Mouse (Mus musculus) retina, adult 2 months (tissue): ENCODE data around the gene Slc6a11.

Experiments
- DNase-seq: peaks from one replicate; pipeline ENCODE4 v3.0.0-alpha.2; 2012; ENCODE audit warnings: low read depth, low spot score

Slc6a11 gene

DNA sequence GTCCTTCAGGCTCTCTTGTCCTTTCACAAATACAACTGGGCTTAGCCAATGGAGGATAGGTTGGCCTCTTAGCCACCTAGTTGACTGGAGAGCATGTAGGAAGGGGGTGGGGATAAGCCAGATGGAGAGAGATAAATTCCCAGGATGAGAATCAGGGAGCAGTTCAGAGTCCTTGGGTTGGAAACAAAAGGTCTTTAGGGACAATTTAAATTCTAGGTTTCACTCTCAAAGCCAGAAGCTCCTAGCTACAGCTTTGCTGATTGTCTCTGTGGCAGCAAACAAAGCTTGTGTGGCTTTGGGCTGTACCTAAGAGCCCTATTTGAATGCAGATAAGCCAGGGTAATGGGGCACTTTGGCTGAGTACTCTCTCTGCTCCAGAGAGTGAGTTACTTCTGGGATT, 135.2 kb downstream of the Slc6a11 start:
- DNase-seq, result no peak

DNA sequence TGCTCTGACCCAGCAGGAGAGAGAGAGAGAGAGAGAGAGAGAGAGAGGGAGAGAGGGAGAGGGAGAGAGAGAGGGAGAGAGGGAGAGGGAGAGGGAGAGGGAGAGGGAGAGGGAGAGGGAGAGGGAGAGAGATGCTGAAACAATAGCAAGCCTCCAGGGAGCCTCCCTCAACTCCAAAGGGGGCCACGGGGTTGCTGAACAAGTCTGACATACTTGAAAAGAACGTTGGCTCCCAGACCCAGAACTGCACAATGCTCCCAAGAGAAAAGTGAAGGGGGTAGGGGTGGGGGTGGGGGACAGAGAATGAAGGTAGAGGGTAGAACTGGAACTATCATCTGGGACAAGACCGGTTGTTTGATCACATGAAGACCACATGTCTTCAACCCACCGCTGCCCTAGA, 136.9 kb downstream of the Slc6a11 start:
- DNase-seq, result no peak

DNA sequence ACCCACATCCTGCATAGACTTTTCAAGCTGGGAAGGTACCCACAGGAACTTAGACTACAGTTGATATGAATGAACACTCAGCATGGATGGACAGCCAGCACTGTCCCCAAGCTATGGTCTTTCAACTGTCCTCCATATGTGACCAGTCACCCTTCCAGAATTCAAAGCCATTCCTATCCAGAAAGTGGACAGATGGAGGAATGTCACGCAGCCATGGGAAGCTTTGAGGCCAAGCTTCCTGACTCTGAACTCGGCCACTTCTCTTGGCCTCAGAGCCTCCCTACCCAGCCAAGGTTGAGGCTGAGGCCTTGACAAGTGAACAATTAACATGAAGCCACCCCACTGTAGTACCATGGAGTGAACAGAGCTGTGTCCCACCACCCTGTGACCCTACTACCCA, 138.5 kb downstream of the Slc6a11 start:
- DNase-seq, result no peak

DNA sequence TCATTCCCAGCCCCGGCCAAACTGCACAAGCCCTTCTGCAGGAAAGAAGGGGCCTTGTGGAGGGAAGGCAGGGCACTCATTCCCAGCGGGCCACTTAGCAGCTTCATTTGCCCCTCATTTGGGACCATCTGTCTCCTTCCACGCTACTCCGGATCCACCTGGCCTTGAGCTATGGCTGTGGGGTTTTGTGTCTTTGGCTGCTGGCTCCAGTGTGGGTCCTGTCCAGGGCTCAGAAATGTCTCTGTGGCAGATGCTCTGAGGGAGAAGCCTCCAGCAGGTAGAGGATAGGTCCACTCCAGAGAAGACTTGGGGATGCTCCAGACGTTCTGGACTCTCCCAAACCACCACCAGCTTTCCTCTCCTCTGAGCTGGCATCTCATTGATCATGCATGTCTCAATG, 139.8 kb downstream of the Slc6a11 start:
- no peak for DNase-seq

DNA sequence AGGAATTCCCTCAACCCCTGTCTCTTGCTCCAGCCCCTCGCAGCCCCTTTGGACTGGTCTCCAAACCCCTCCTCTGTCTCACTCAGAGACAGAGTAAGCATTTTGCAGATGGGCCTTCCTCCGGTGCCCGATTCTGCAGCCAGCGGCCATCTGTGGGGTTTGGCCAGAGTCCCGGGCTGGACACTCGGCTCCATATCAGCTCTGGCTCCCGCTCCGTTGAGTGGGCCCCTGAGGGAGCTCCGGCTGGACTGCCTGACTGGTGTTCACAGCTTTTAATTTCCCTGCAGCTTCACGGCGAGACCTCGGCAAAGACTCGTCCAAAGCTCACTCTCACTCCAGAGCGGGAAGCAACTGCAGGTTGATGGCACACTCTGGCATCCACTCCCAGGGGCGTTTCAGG, 141.2 kb downstream of the Slc6a11 start:
- no peak for DNase-seq

DNA sequence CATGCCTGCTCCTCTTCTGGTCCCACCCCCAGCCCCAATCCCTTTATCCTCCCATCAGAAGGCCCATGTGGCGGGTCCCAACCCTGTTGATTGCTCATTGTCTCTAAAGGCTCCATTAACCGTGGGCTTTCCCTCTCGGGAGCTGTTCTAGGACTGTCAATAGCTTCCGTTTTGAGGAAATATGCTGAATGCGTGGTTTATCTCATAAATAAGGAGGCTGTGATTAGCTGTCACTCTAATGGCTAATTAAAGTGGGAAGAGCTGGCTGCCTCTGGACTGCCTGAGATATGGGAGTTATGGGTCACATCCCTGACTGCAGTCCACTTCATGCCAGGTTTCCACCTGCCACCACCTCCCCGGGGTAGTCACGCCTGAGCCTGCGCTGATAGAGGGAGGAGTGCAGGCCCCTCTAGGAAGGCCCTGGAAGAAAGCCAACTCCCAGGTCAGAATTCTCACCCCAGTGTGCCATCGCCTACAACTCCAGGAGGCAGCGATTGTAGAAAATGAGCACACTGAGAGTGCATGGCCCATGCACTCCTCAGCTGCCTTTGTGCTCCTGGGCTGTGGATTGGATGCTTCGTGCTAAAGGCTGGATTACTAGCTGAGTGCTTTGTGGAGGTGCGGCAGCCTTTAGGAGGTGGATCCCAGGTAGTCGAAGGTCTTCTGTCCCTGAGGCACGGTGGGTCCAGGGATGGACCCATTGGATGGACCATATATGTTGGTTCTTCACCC, 143.1 kb downstream of the Slc6a11 start:
- no peak for DNase-seq

DNA sequence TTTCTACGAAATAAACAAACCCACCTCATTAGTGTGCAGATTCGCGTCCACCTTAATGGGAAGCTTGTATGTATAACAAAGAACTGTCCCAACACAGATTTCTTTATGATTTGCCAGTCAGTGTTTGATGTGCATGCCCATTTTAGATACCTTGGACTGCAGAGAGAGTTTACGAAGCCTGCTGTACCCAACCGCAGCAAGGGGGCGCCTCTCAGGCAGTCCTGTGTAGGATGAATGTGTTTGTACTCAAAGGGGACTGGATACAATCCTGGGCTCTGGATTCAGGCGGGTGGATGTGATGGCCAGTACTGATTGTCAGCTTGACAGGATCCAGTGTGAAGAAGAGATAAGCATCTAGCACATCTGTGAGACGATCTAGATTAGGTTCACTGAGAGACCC, 144.8 kb downstream of the Slc6a11 start:
- DNase-seq, result no peak

DNA sequence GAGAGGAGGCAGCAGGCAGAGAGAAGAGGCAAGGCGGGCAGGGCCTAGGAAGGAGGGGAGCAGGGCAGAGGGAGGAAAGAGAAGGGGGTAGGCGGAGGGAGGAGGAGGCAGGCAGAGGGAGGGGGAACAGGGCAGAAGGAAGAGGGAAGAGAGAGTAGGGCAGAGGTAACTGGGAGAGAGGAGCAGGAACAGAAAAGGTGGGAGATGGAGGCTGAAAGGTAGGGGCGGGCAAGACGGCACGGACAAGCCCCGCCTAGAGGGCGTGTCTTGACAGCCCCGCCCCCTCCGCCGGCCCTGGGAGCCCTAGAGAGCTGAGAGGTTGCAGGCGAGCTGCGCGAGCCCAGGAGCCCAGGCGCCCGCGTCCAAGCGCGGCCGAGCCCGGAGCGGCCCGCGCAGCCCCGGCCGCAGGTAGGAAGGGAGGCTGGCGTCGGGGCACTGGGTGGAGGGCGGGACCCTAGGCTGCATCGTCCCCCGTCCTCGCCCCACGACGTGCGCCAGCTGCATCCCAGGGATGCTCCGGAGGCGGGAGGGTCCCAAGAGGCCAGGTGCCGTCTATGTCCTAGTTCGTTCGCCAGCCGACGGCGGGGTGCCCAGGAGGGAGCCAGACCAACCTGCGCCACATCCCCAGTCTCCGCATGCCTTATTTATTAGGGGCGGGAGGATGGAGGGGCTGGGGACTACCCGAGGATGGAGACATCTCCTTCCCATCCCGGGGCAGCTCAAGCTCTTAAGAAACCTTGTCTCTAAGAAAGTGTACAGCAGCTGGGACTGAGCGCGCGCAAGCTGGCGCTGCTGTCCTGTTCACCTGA, 151.6 kb downstream of the Slc6a11 start, which contains the start of gene Slc6a1:
Gene Slc6a1, plus strand, starts transcription at position 167 of the 809 bp plus-strand sequence.
- no peak for DNase-seq

DNA sequence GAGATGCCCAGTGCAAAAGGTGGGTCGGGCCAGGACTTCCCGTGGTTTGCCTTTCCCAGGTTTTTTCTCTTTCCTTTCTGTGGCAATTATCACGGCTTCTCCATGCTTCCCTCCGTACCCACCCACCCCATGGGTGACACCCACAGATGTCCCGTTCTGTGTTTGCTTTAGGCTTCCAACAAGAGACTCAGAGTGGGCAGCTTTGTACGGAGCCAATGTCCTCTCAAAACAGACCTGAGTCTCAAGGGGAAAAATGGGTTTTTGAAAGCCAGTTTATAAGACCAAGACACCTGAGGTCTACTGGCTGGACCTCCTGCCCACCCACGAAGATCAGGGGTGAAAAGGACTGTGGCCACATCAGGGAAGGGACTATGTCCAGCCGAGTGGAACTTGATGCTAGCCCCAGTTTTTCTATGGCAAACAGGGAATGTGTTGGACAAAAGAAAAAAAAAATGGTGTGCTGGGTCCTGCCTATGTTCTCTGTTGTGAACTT, 152.3 kb downstream of the Slc6a11 start:
- DNase-seq, result no peak

DNA sequence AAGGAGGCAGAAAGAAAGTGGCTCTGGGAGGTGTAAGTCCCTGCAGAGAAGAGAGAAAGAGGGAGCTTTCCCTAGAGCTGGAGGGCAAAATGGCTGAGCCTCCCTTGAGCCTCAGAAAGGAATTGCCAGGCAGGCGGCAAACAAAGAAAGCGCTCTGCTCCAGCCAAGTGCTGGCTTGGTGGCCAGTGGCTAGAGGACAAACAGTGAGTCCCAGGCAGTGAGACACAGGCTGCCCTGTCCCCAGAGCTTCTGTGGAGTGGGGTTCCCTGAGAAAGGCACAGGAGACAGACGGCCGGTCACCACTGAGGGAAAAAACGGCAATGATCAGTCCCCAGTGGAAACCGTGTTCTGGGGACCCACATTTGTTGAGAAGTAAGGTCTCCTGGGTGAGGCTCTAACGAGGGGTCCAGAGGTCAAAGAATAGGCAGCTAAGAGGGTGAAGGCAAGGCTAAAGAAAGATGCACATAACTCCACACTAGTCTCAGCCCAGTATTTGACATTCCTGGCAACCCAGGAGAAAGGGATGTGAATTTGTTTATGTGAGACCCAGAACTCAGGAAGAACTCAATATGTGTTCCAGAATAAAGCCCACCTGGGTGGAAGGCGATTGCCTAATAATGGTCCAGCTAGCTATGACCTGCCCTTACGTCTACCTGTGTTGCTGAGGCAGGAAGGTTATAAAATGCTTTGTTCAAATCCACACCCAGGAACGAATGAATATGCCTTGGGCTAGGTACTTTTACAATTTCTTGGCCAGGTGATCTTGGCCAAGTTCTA, 153.1 kb downstream of the Slc6a11 start:
- DNase-seq, result no peak

DNA sequence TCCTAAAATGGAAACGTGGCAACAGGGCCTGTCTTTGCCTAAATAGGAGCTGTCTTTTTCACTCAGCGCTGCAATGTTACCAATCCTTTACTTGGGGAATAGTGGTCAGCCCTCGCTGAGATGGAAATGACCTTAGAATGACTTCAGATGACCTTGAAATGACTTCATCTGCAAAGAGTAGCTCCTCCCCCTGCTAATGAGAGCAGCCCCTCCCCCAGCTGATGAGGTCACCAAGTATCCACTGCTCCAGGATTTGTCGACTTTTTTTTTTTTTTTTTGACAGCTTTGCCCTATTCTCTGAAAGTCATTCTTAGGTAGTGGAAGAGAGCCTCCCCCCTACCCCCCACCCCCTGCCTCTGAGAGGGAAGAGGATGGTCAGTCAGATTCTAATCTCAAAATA, 154.4 kb downstream of the Slc6a11 start:
- DNase-seq, result no peak

DNA sequence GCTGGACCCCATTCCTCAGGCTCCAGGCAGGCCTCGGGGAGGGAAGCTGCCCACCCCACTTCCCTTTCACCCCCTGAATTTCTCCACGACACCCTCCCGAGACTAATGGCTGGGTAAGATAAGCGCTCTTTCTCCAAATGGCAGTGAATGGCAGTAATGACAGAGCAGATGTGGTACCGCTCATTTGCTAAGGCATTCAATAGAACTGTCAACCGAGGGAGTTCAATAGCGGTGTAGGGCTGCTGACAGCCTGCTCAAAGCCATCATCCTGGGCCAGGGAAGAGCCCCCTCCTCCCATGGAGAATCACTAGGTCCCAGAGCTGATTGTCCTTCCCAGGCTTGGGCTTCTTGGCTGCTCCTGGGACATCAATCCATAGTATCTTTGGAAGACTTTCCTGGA, 158.1 kb downstream of the Slc6a11 start:
- DNase-seq, result no peak

DNA sequence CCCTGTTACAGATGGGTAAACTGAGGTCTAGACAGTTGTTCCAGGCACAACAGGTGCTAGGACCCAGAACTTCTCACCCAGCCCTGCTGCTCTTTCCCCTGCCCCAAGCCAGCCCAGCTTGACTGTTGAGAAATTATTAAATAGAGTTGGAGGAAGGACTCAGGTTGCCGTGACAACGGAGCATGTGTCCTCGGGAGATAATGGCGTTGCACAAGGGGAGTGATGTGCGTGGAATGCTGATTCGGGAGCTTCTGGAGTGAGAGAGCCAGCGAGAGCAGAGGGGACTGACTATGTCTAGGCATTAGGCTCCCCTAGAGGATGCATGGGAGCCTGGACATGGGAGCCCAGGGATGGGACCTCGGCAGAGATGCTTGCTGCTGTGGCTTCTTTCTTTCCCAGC, 159.1 kb downstream of the Slc6a11 start:
- no peak for DNase-seq

DNA sequence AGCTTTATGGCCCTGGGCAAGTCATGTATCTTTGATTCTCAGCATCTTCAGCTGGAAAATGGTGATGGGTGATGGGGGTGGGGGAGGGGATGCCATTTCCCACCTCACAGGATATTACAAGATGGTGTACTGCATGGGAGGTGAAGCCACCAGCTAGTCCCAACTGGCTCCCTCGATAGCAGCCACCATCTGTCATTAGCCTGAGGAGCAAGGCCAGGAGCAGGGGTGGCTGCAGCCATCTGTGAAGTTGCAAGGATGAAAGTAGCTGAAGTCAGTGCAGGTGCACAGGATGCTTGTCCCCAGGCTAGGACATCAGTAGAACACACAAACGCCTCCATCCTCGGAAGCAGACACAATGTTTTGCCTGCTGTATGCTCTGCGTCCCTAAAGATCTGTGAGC, 159.9 kb downstream of the Slc6a11 start:
- no peak for DNase-seq

DNA sequence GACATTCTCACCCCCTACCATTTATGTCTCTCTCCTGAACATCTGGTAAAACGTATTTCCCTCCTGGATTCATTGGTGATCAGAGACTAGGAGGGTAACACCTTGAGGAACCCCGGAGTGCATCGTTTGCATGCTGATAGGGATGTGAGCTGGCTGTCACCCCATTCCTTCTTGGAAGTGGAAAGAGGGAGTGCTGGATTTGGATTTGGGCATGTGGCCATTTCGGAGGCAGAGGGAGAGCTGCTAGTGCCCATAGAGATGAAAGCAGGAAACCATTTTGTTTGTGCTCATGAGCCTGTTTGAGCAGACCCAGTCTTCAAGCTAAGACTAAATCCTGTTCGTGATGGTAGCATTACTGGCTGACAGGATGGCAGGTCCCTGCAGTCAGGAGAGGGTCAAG, 160.4 kb downstream of the Slc6a11 start:
- DNase-seq, result no peak

DNA sequence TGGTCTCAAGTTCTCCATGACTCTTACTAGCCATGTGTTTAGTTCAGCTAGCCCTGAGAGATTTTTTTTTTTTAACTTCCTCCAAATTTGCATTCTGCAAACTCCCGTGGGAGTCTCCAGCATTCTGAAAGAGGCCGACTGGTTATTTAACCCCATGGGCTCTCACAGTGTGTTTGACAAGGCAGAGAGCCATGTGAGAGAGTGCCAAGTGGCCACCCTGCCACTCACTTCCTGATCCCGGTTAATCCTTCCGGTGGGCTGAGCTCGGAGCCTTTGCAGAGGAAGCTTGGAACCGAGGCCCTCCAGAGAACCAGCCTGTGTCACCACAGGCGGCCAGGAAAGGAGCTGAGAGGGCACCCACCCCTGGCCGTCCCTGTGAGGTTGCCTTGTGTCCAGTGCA, 162.5 kb downstream of the Slc6a11 start:
- DNase-seq, result no peak

DNA sequence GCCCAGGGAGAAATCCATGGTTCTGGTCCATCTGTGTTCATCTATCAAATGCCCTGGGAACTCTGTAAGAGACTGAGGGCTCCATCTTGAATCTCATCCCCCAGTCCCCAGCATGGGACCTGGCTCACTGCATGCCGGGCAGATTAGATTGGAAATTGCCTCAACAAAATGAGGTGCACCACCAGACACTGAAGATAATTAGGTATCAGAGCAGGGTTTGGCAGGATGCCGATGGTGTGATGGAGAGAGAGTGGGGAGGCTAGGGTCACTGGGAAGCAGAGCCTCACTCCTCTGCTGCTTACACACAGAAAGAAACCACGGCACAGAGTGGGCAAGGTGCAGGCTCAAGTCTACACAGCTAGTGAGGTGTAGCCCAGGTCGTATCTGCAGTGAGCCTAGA, 164.0 kb downstream of the Slc6a11 start:
- no peak for DNase-seq

DNA sequence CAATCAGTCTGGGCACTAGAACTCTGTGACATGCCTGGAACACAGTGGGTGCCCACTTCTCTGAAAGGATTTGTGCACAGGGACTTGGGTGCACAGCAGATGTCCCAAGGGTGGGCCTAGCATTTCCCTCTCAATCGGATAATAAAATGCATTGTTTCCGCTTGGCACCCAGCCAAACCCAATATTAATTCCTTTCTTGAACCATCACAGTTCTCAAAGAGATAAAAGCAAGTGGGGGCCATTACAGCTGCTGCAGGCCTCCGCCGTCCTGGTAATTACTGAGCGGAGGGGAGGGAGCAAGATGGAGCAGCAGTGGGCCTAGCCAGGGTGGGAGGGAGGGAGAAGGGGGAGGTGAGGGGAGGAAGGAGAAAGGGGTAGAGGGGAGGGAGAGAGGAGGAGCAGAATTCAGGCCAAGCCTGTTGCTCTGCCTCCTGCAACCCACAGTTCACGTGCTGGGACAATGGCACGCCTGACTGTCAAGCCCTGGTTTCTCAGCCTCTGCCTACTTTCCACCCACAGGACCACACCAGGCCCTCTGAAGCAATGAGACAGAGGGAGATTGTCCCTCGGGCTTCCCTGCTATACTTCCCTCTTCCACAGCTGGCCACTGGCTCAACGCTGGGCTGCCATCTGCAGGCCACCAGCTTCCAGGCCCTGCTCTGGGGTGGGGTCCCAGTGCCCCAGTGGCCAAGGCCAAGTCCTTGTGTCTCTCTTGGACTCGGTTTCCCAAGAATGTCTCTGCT, 166.4 kb downstream of the Slc6a11 start:
- no peak for DNase-seq
